Mouse (Mus musculus) limb, embryonic 12.5 days (tissue): ENCODE measurements at regions not wholly inside any gene's neighbourhood (a gene's known extent, or its start where the extent isn't known, plus 50 kb on each side); places are given as distances from the start of the nearest gene placed in this dataset.

Experiments used
- ATAC-seq: fragments of 200-750 bp; cut with Nextera tagmentation; 2 replicates; pipeline ENCODE4 v1.8.0; 2017; ENCODE audit warnings: low read depth, moderate TSS enrichment; ENCODE audit not compliant: insufficient number of reproducible peaks, insufficient read depth, low FRiP score, low TSS enrichment
- H3K27ac ChIP-seq: fragments of 300-500 bp; sonication (generic); 2 replicates; pipeline ENCODE4 v1.5.1; 2016; ENCODE audit warnings: mild to moderate bottlenecking, moderate library complexity
- H3K27me3 ChIP-seq: fragments of 300-500 bp; sonication (generic); 2 replicates; pipeline ENCODE4 v1.6.1; 2016; ENCODE audit warnings: mild to moderate bottlenecking, moderate library complexity
- H3K36me3 ChIP-seq: fragments of 300-500 bp; sonication (generic); 2 replicates; pipeline ENCODE4 v1.6.1; 2016; ENCODE audit warnings: mild to moderate bottlenecking, moderate library complexity
- H3K4me1 ChIP-seq: fragments of 300-500 bp; sonication (generic); replicated peaks from 2 replicates; pipeline ENCODE4 v1.6.1; 2016
- H3K4me2 ChIP-seq: fragments of 300-500 bp; sonication (generic); 2 replicates; pipeline ENCODE4 v1.6.1; 2016; ENCODE audit warnings: mild to moderate bottlenecking, moderate library complexity
- H3K4me3 ChIP-seq: fragments of 300-500 bp; sonication (generic); replicated peaks from 2 replicates; pipeline ENCODE4 v1.5.1; 2016; ENCODE audit warnings: mild to moderate bottlenecking
- H3K9ac ChIP-seq: fragments of 300-500 bp; sonication (generic); replicated peaks from 2 replicates; pipeline ENCODE4 v1.6.1; 2016; ENCODE audit warnings: mild to moderate bottlenecking, moderate library complexity
- H3K9me3 ChIP-seq: fragments of 300-500 bp; sonication (generic); 2 replicates; pipeline ENCODE4 v1.6.1; 2016; ENCODE audit warnings: mild to moderate bottlenecking, moderate library complexity
- WGBS: fragments of 180-500 bp; shearing (Covaris S2); methylation state at CpG from one replicate; pipeline ENCODE4 v1.1.7; 2016; 5-methylcytosine and 5-hydroxymethylcytosine counted together

DNA sequence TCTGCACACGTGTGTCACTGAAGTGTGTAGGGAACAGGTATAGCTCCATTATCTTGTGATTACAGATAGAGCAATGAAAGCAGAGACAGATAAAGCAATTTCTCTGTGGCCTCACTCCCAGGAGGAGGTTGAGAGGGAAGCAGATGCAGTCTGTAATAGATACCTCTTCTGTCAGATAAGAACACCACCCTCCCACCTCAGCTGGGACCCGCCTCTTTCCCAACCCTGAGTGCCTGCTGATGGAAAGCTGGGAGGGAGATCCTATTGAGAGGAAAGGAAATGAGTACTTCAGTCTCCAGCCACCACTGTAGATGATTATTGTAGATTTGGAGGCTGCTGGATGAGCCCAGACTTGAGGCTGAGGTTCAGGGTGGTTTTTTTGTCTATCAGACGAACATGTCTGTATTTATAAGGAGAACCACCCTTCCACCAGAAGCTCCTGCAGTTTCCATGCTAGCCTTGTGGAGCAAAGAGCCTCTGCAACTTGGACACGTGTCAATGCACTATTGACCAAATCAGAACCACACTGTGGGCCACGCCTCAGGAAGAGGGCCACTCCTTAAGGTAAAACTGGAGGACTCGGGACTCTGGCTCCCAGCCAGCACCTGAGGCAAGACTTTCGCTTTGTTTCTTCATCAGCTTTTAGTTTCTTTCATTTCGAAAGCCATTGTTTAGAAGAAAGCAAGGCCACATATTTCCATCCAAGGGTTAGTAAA is 55.3 kb upstream of the Plekha5 start:
- no peak for ATAC-seq
- H3K9ac ChIP-seq: no peak overlapping the region
- WGBS: 78% methylated on average over 8 of the region's 8 CpGs

DNA sequence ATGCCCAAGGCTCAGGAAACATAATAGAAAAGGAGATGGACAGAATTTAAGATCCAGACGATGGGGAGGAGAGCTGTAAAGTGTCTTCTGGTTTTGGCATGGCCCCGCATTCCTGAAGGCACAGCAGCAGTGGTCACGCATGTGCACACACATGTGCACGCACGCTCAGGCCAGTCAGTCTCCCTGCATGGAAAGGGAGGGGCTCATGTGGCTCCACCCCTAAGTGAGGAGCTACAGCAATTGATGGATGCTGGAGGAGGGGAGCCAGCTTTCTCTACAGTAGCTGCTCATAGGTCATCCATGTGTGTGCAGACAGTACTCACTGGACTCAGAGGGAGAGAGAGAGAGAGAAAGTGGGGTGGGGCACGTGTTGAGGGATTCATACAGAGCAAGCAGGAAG is 56.6 kb upstream of the Plekha5 start:
- H3K4me1 ChIP-seq: peaks cover 13% of the 10 kb centered on the region
- 87% methylated on average over 6 of the region's 6 CpGs for WGBS
- ATAC-seq: no peak

More for the DNA sequence above, 55.3 kb upstream of the Plekha5 start:
- Histone ChIP-seq H3K4me2 (no peak overlapping the region), H3K36me3 (no peaks in the 10 kb centered on the region), H3K9me3 (peaks cover 5% of the 10 kb centered on the region; the same call in 1 of the 2 replicates), H3K4me1 (peaks cover 13% of the 10 kb centered on the region), H3K27me3 (no peaks in the 10 kb centered on the region), H3K4me3 (no peak overlapping the region), H3K27ac (no peak overlapping the region)

DNA sequence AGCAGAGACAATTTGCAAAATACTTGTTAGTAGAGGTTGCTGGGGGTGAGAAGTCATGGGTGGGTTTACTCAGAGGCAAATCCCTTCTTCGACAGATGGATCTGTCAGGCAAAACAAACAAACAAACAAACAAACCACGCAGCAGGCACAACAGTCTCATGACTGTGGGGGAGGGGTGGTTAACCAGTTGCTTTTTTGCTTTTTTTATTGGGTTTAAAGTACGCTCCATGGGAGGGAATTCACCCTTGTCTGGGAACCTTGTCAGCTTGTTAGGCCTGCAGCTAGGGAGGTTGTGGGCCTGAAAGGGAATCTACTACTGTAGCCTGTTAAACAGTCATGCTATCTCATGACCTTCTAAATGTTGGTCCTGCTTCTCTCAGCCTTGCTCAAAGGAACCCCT is 57.1 kb upstream of the Plekha5 start:
- H3K4me3 ChIP-seq: no peak overlapping the region
- H3K36me3 ChIP-seq: no peaks in the 10 kb centered on the region
- H3K27me3 ChIP-seq: no peaks in the 10 kb centered on the region
- H3K4me1 ChIP-seq: peaks cover 13% of the 10 kb centered on the region
- H3K27ac ChIP-seq: no peak overlapping the region
- no peak overlapping the region for H3K4me2 ChIP-seq
- H3K9ac ChIP-seq: no peak overlapping the region
- WGBS: 36% methylated on average over 3 of the region's 3 CpGs
- no peak for ATAC-seq
- H3K9me3 ChIP-seq: peaks cover 5% of the 10 kb centered on the region; the same call in 1 of the 2 replicates

More for the DNA sequence above, 56.6 kb upstream of the Plekha5 start:
- no peak overlapping the region for H3K4me2 ChIP-seq
- no peak overlapping the region for H3K4me3 ChIP-seq
- H3K27ac ChIP-seq: no peak overlapping the region
- no peak overlapping the region for H3K9ac ChIP-seq
- no peaks in the 10 kb centered on the region for H3K36me3 ChIP-seq
- H3K9me3 ChIP-seq: peaks cover 5% of the 10 kb centered on the region; the same call in 1 of the 2 replicates
- H3K27me3 ChIP-seq: no peaks in the 10 kb centered on the region

DNA sequence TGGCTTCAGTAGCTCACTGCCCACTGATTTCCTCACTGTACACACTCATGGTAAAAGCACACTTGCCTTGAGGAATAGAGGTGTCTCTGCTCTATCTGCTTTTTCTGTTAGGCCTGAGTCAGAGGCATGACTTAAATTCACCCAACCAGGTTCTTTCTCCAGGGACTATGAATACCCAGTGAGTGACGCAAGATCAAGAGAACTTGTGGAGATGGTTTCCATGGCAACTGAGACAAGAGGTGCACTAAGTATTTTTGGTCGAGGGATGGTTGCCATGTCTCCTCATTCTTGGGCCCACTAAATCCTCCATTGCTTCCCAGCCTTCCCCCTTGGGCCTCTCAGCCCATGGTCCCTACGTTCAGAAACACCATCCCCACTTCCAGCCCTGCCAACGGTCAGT is 62.9 kb upstream of the Plekha5 start:
- ATAC-seq: no peak
- no peak overlapping the region for H3K27ac ChIP-seq
- H3K4me3 ChIP-seq: no peak overlapping the region
- H3K9me3 ChIP-seq: no peaks in the 10 kb centered on the region
- H3K9ac ChIP-seq: no peak overlapping the region
- H3K4me2 ChIP-seq: no peak overlapping the region
- WGBS: 86% methylated on average over 4 of the region's 4 CpGs
- H3K36me3 ChIP-seq: no peaks in the 10 kb centered on the region
- no peaks in the 10 kb centered on the region for H3K4me1 ChIP-seq
- H3K27me3 ChIP-seq: no peaks in the 10 kb centered on the region

DNA sequence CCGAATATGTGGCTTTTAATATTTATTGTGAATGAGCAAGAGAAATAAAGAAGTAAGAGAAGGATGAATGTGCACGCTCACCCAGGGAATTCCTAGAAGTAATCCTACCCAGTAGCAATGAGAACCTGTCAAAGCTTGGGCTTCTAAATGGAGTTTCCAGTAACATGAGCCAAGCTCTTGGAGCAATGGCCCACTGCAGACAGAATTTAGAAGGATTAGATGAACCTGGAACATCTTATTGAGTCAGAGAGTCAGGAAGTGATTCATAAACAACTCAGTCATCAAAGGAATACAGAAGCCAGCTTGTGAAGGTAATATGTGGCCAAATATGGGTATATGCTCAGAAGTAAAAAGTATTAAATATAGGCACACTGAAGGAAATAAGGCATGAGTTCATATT is 66.0 kb upstream of the Plekha5 start:
- H3K4me1 ChIP-seq: no peaks in the 10 kb centered on the region
- no peaks in the 10 kb centered on the region for H3K27me3 ChIP-seq
- no peak for ATAC-seq
- 78% methylated on average over 2 of the region's 2 CpGs for WGBS
- H3K27ac ChIP-seq: no peak overlapping the region
- no peak overlapping the region for H3K9ac ChIP-seq
- no peak overlapping the region for H3K4me3 ChIP-seq
- H3K36me3 ChIP-seq: no peaks in the 10 kb centered on the region
- H3K4me2 ChIP-seq: no peak overlapping the region
- H3K9me3 ChIP-seq: no peaks in the 10 kb centered on the region

DNA sequence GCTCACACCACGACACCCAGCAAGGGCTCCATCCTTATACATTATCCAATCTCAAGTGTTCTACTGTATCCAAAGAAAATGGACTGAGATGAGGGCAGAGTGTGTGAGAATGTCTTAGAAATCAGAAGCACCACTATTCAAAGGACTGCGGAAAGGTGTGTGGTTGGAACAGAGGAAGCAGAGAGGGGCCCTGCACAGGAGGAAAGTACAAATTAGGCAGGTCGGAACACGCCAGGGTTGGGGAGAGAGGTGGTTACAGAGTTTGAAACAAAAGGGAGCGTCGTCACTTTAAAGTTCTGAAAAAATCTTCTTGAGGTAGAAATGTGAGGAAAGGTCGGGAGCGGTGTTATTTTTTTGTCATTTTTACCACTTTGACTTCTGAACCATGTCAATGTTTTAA is 66.6 kb upstream of the Plekha5 start:
- Histone ChIP-seq H3K4me3 (no peak overlapping the region), H3K4me2 (no peak overlapping the region), H3K9ac (no peak overlapping the region), H3K36me3 (no peaks in the 10 kb centered on the region), H3K4me1 (no peaks in the 10 kb centered on the region), H3K27me3 (no peaks in the 10 kb centered on the region), H3K9me3 (no peaks in the 10 kb centered on the region), H3K27ac (no peak overlapping the region)
- WGBS: 71% methylated on average over 8 of the region's 8 CpGs
- no peak for ATAC-seq

DNA sequence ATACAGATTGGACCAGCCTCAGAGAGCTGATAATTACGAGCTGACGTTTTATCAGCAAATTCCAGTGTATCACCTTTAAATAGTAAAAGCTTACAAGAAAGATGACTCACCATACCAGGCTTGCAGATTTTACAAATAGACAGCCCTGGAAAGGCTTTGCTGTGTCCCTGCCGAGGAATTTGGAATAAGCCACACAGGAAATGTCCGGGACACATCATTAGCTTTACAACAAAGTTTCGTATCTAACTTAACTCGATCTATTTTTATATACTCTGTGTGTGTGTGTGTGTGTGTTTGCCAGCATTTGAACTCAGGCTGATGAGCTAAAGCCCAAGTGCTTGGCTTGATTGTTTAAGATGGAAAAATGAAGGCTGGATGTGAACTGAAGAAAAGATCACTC is 69.8 kb upstream of the Plekha5 start:
- Histone ChIP-seq H3K36me3 (no peaks in the 10 kb centered on the region), H3K9me3 (no peaks in the 10 kb centered on the region), H3K27me3 (no peaks in the 10 kb centered on the region), H3K4me2 (no peak overlapping the region), H3K4me3 (no peak overlapping the region), H3K4me1 (no peaks in the 10 kb centered on the region), H3K9ac (no peak overlapping the region), H3K27ac (no peak overlapping the region)
- WGBS: 68% methylated on average over 6 of the region's 6 CpGs
- no peak for ATAC-seq

DNA sequence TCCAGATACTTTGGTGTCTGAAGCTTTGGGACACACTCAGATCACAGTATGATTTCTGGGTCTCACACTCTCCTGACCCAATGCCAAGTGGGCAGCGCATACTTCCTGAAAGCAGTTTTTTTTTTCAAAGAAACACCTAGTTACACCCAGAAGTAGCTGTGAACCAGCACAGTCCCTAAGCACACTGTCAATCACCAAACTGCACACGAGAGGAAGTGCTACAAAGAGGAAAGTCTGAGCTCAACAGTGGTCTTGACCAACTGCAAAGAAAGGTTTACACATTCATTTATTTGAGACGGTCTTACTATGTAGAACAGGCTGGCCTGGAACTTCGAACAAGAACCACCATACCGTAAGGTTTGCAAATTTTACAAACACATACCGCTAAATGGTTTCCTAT is 70.2 kb upstream of the Plekha5 start:
- Histone ChIP-seq H3K9ac (no peak overlapping the region), H3K27ac (no peak overlapping the region), H3K36me3 (no peaks in the 10 kb centered on the region), H3K27me3 (no peaks in the 10 kb centered on the region), H3K4me2 (no peak overlapping the region), H3K4me1 (no peaks in the 10 kb centered on the region), H3K4me3 (no peak overlapping the region), H3K9me3 (no peaks in the 10 kb centered on the region)
- 77% methylated on average over 6 of the region's 6 CpGs for WGBS
- ATAC-seq: no peak

DNA sequence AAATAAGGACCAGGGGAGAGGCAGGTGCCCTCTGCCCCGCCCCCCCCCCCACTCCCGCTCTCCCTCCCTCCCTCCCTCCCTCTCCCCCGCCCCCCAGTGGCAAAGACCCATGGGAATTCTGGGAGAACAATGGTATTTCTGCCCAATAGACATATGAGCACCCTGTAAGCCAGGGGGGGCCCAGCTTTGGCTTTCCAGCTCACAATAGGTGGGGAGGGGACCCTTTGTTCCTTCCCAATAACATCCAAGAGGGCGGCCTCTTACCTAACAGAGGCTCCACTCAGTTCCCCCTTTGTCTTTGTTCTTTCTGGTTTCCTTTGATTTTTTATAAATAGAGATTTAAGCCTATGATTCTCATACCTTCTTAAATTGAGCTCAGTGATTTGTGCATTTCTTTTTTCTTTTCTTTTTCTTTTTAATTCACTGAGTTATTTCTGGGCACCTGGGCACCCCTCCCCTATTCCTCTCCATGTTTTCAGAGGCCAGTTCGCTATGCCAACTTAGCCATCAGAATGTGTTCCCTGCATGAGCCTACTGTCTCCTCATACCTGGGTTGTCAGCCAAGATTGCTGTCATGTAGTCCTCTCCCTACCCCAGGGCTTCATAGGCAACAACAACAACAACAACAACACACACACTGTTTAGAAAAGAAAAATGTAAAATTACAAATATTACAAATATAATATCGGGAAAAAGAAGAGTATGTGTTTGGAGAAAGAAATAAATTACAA is 72.3 kb upstream of the Plekha5 start:
- H3K27ac ChIP-seq: no peak overlapping the region
- H3K9me3 ChIP-seq: no peaks in the 10 kb centered on the region
- H3K4me2 ChIP-seq: no peak overlapping the region
- no peaks in the 10 kb centered on the region for H3K4me1 ChIP-seq
- 78% methylated on average over 4 of the region's 6 CpGs for WGBS
- no peak for ATAC-seq
- no peaks in the 10 kb centered on the region for H3K36me3 ChIP-seq
- H3K27me3 ChIP-seq: no peaks in the 10 kb centered on the region
- no peak overlapping the region for H3K9ac ChIP-seq
- no peak overlapping the region for H3K4me3 ChIP-seq

DNA sequence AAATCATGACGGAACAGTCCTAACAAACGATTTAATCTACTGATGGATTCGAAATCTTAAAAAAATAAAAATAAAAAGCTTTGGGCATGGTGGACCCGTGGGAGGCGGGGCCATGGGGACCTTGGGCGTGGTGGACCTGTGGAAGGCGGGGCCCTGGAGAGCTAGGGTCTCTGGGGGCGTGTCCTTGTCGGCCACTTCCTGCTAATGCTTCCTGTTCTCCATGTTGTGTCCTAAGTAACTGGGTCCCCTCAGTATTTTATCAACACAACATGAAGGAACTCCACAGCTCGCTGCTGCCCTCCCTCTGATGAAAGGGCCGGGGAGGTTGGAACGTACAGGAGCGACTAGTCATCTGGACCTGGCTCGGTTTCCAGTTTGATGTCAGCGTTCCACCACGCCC is 75.3 kb upstream of the Plekha5 start:
- WGBS: 94% methylated on average over 16 of the region's 16 CpGs
- Histone ChIP-seq H3K4me1 (no peaks in the 10 kb centered on the region), H3K4me3 (no peak overlapping the region), H3K27me3 (no peaks in the 10 kb centered on the region), H3K36me3 (no peaks in the 10 kb centered on the region), H3K27ac (no peak overlapping the region), H3K9me3 (0 out of 2 replicates have a peak, but pooled peaks cover 3% of the 10 kb centered on the region), H3K4me2 (no peak overlapping the region), H3K9ac (no peak overlapping the region)
- ATAC-seq: no peak

DNA sequence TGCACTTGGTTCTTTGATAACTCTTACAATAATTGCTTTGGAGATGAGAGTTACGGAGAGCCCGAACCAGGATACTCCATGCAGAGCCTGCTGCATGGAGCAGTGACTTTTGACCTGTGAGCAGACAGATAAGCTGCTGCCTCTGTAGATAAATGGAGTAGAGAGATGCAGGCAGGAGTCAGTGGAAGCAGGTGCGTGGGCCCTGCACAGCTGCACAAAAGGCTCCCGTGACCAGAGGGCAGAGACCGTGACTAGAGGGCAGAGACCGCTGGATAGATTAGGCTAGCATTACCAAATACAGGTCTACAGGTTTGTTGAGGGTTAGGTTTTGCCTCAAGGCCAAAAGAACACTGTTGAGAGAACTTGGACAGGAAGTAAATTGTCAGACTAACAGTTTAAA is 76.9 kb upstream of the Plekha5 start:
- Histone ChIP-seq H3K9ac (no peak overlapping the region), H3K9me3 (0 out of 2 replicates have a peak, but pooled peaks cover 3% of the 10 kb centered on the region), H3K36me3 (no peaks in the 10 kb centered on the region), H3K27me3 (no peaks in the 10 kb centered on the region), H3K4me3 (no peak overlapping the region), H3K4me1 (no peaks in the 10 kb centered on the region), H3K4me2 (no peak overlapping the region), H3K27ac (no peak overlapping the region)
- WGBS: 85% methylated on average over 6 of the region's 6 CpGs
- no peak for ATAC-seq
